Mouse (Mus musculus) gastrocnemius, adult 2 months (tissue): ENCODE measurements around the gene Cldn3. TPM values are rescaled to one million over a fixed set of nuclear protein-coding genes. Genes with fewer than 3 reads are reported as not detected.

ENCODE experiments used
- DNase-seq: peaks from one replicate; pipeline ENCODE4 v3.0.0; 2022
- H3K27ac ChIP-seq: fragments of 200-600 bp; 2 replicates; pipeline ENCODE4 v1.8.1; 2022; ENCODE audit warnings: mild to moderate bottlenecking
- H3K4me3 ChIP-seq: fragments of 200-600 bp; 2 replicates; pipeline ENCODE4 v1.8.1; 2022; ENCODE audit warnings: mild to moderate bottlenecking, moderate library complexity
- CTCF ChIP-seq: fragments of 200-600 bp; IDR thresholded peaks from 2 replicates; pipeline ENCODE4 v1.8.1; 2022; ENCODE audit warnings: antibody characterized with exemption, mild to moderate bottlenecking, moderate library complexity
- intact Hi-C: fragments of 180-260 bp; cut with DNase I; formaldehyde crosslinking; loops from one replicate; pipeline ENCODE4 v1.15.1; 2025
- total RNA-seq, 2 experiments: library from RNA; stranded (reverse); gene quantifications; 2 replicates each; pipeline ENCODE4 v1.2.3; 2021

Cldn3 gene
- total RNA-seq, 2 experiments from 2014 or later = not detected

GRCm38 (mm10) chr5:134992566-134992965, 6.6 kb downstream of the Cldn3 start:
- TF ChIP-seq CTCF = no peak
- H3K27ac ChIP-seq = no peak overlapping the region
- DNase-seq = no peak
- H3K4me3 ChIP-seq = no peak overlapping the region
- intact Hi-C loops = no loop called here

- Histone ChIP-seq H3K4me3 (no peak overlapping the region), H3K27ac (no peak overlapping the region)
- DNase-seq = no peak
- intact Hi-C loops = no loop called here
- no peak for TF ChIP-seq CTCF
Observed at GRCm38 (mm10) chr5:134998359-134998758, 12.3 kb downstream of the Cldn3 start.

- no peak for DNase-seq
- intact Hi-C loops = no loop called here
- no peak overlapping the region for H3K27ac ChIP-seq
- TF ChIP-seq CTCF = no peak
- no peak overlapping the region for H3K4me3 ChIP-seq
Observed at GRCm38 (mm10) chr5:134999797-135000196, 13.8 kb downstream of the Cldn3 start.

GRCm38 (mm10) chr5:135000751-135001150, 14.7 kb downstream of the Cldn3 start:
- intact Hi-C loops = no loop called here
- TF ChIP-seq CTCF = no peak
- no peak overlapping the region for H3K4me3 ChIP-seq
- H3K27ac ChIP-seq = no peak overlapping the region
- DNase-seq = no peak

- no peak for DNase-seq
- intact Hi-C loops = no loop called here
- Histone ChIP-seq H3K4me3 (no peak overlapping the region), H3K27ac (no peak overlapping the region)
- no peak for TF ChIP-seq CTCF
Observed at GRCm38 (mm10) chr5:135001309-135001708, 15.3 kb downstream of the Cldn3 start.

- no peak for TF ChIP-seq CTCF
- Histone ChIP-seq H3K4me3 (no peak overlapping the region), H3K27ac (no peak overlapping the region)
- intact Hi-C loops = no loop called here
- DNase-seq = no peak
Observed at GRCm38 (mm10) chr5:135002151-135002550, 16.1 kb downstream of the Cldn3 start.

GRCm38 (mm10) chr5:135007802-135008571, 22.0 kb downstream of the Cldn3 start:
- Histone ChIP-seq H3K4me3 (peak overlapping the region; percentile 71), H3K27ac (peak overlapping the region; percentile 100)
- peak; percentile 47 for DNase-seq
- 0 out of 2 replicates have a peak, but pooled peaks have one; percentile 2 for TF ChIP-seq CTCF
- intact Hi-C loops = no loop called here

- no peak for TF ChIP-seq CTCF
- H3K4me3 ChIP-seq = peak within 1 kb of the TSS; percentile 71
- peak; percentile 99 for DNase-seq
- intact Hi-C loops = no loop called here
- H3K27ac ChIP-seq = peak within 1 kb of the TSS; percentile 100
Observed at GRCm38 (mm10) chr5:135008671-135009589, 22.9 kb downstream of the Cldn3 start, which contains the start of gene Abhd11. TSS of gene Abhd11 (plus strand) at chr5:135009152.

GRCm38 (mm10) chr5:135009590-135010319, 23.7 kb downstream of the Cldn3 start:
- TF ChIP-seq CTCF = no peak
- peak; percentile 92 for DNase-seq
- Histone ChIP-seq H3K27ac (peak overlapping the region; percentile 100), H3K4me3 (peak overlapping the region; percentile 71)
- intact Hi-C loops = loop anchor here (5.0 kb wide), 1 partner anchor 53 kb away; the partner anchor contains the start of genes Bud23 and Dnajc30

- Histone ChIP-seq H3K27ac (peak overlapping the region; percentile 100), H3K4me3 (peak overlapping the region; percentile 71)
- no peak for TF ChIP-seq CTCF
- intact Hi-C loops = loop anchor here (5.0 kb wide), 1 partner anchor 52 kb away; the partner anchor contains the start of genes Bud23 and Dnajc30
- DNase-seq = no peak
Observed at GRCm38 (mm10) chr5:135010320-135010709, 24.3 kb downstream of the Cldn3 start.

- 0 out of 2 replicates have a peak overlapping the region, but pooled peaks have one; percentile 20 for H3K27ac ChIP-seq
- DNase-seq = no peak
- intact Hi-C loops = loop anchor here (5.0 kb wide), 1 partner anchor 51 kb away; the partner anchor contains the start of genes Bud23 and Dnajc30
- no peak for TF ChIP-seq CTCF
- no peak overlapping the region for H3K4me3 ChIP-seq
Observed at GRCm38 (mm10) chr5:135010841-135011743, 25.1 kb downstream of the Cldn3 start.
